Mouse (Mus musculus): ENCODE data around the gene Cox4i2. TPM values are rescaled to one million over a fixed set of nuclear protein-coding genes. Genes with fewer than 3 reads are reported as not detected.
A peak's percentile ranks its signal among the peaks of the same experiment; 100 is the strongest.

The Cox4i2 gene
- polyA plus RNA-seq, 1 experiment from 2014 or later, result 13.1 TPM

DNA sequence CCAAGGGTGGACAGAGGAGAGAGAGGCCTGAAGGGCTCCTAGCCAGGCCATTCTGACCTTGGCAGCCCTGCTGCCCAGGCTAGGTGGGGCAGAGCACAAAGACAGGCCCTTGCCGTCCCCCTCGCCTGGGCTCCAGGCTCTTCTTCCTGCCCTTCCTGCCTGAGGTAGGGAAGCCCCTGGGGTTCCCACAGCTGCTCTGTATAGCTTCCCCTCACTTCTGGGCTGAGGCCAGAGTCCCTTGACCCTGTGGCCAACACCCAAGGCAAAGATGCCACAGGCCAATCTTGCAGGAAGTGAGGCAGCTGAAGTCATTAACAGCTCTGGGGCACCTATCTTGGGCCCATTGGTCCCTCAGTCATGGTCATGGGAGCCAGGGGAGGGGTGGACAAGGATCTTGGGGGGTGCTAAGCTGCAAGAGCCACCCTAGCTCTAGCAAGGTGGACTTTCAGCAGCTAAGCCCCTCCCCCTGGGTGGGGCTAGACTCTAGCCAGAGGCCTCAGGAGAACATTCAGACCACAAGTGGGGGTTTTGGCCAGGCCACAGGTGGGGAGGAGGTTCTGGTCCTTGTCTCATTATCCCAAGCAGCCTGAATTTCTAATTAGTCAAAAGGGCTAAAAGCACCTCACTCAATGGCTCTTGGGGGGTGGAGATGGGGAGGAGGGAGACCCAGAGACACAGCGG is 27.2 kb downstream of the Cox4i2 start:
- Histone ChIP-seq H3K9me3 (ENCODE audit: control insufficient read depth, low read length) (0 out of 2 replicates have a peak, but pooled peaks cover 2% of the 10 kb centered on the region), H3K4me2 (ENCODE audit: low read length) (no peak overlapping the region), H3K9ac (ENCODE audit: low read length) (no peak overlapping the region), H3K4me1 (replicated peaks; ENCODE audit: control insufficient read depth, insufficient read depth, low read length) (peaks cover 9% of the 10 kb centered on the region), H3K36me3 (ENCODE audit: control insufficient read depth, insufficient read depth, low read length) (peaks cover 15% of the 10 kb centered on the region; the same call in 1 of the 2 replicates), H3K27ac (ENCODE audit: low read depth) (no peak overlapping the region), H3K27me3 (replicated peaks; ENCODE audit: control insufficient read depth, insufficient read depth, low read length) (no peaks in the 10 kb centered on the region), H3K4me3 (ENCODE audit: low read depth, low read length) (no peak overlapping the region)
- 74% methylated on average over 3 of the region's 3 CpGs for WGBS
- DNase-seq (ENCODE audit: low spot score), result no peak
- no peak for ATAC-seq (replicated peaks; ENCODE audit: low FRiP score, low TSS enrichment, low read depth)

GRCm38 (mm10) chr2:152782656-152783055 is 28.7 kb downstream of the Cox4i2 start:
- 83% methylated on average over 5 of the region's 5 CpGs for WGBS
- ATAC-seq (replicated peaks; ENCODE audit: low FRiP score, low TSS enrichment, low read depth), result no peak
- no peak overlapping the region for H3K9ac ChIP-seq (ENCODE audit: low read length)

GRCm38 (mm10) chr2:152783241-152783640 is 29.3 kb downstream of the Cox4i2 start:
- Histone ChIP-seq H3K4me3 (ENCODE audit: low read depth, low read length) (no peak overlapping the region), H3K27ac (ENCODE audit: low read depth) (no peak overlapping the region), H3K36me3 (ENCODE audit: control insufficient read depth, insufficient read depth, low read length) (peaks cover 15% of the 10 kb centered on the region; the same call in 1 of the 2 replicates), H3K4me2 (ENCODE audit: low read length) (no peak overlapping the region), H3K4me1 (replicated peaks; ENCODE audit: control insufficient read depth, insufficient read depth, low read length) (peaks cover 9% of the 10 kb centered on the region), H3K9ac (ENCODE audit: low read length) (no peak overlapping the region), H3K9me3 (ENCODE audit: control insufficient read depth, low read length) (0 out of 2 replicates have a peak, but pooled peaks cover 2% of the 10 kb centered on the region), H3K27me3 (replicated peaks; ENCODE audit: control insufficient read depth, insufficient read depth, low read length) (no peaks in the 10 kb centered on the region)
- ATAC-seq (replicated peaks; ENCODE audit: low FRiP score, low TSS enrichment, low read depth) (no peak), DNase-seq (ENCODE audit: low spot score) (no peak)
- 90% methylated on average over 5 of the region's 5 CpGs for WGBS

More at GRCm38 (mm10) chr2:152782656-152783055, 28.7 kb downstream of the Cox4i2 start:
- Histone ChIP-seq H3K27me3 (replicated peaks; ENCODE audit: control insufficient read depth, insufficient read depth, low read length) (no peaks in the 10 kb centered on the region), H3K4me1 (replicated peaks; ENCODE audit: control insufficient read depth, insufficient read depth, low read length) (peaks cover 9% of the 10 kb centered on the region), H3K4me2 (ENCODE audit: low read length) (no peak overlapping the region), H3K36me3 (ENCODE audit: control insufficient read depth, insufficient read depth, low read length) (peaks cover 15% of the 10 kb centered on the region; the same call in 1 of the 2 replicates), H3K4me3 (ENCODE audit: low read depth, low read length) (no peak overlapping the region), H3K27ac (ENCODE audit: low read depth) (no peak overlapping the region), H3K9me3 (ENCODE audit: control insufficient read depth, low read length) (0 out of 2 replicates have a peak, but pooled peaks cover 2% of the 10 kb centered on the region)
- DNase-seq (ENCODE audit: low spot score), result no peak

GRCm38 (mm10) chr2:152784640-152785039 is 30.7 kb downstream of the Cox4i2 start:
- H3K27ac ChIP-seq (ENCODE audit: low read depth), result no peak overlapping the region
- H3K4me2 ChIP-seq (ENCODE audit: low read length), result no peak overlapping the region

GRCm38 (mm10) chr2:152785446-152786350 is 31.7 kb downstream of the Cox4i2 start:
- Histone ChIP-seq H3K9me3 (ENCODE audit: control insufficient read depth, low read length) (0 out of 2 replicates have a peak, but pooled peaks cover 2% of the 10 kb centered on the region), H3K4me2 (ENCODE audit: low read length) (0 out of 2 replicates have a peak overlapping the region, but pooled peaks have one; percentile 5), H3K9ac (ENCODE audit: low read length) (no peak overlapping the region), H3K27me3 (replicated peaks; ENCODE audit: control insufficient read depth, insufficient read depth, low read length) (no peaks in the 10 kb centered on the region), H3K27ac (ENCODE audit: low read depth) (peak overlapping the region; percentile 66), H3K4me3 (ENCODE audit: low read depth, low read length) (no peak overlapping the region), H3K36me3 (ENCODE audit: control insufficient read depth, insufficient read depth, low read length) (peaks cover 7% of the 10 kb centered on the region; the same call in 1 of the 2 replicates), H3K4me1 (replicated peaks; ENCODE audit: control insufficient read depth, insufficient read depth, low read length) (peaks cover 22% of the 10 kb centered on the region)
- DNase-seq (ENCODE audit: low spot score), result peak; percentile 59
- ATAC-seq (replicated peaks; ENCODE audit: low FRiP score, low TSS enrichment, low read depth), result no peak; the same call in 1 of the 2 replicates
- 36% methylated on average over 18 of the region's 18 CpGs for WGBS

More at GRCm38 (mm10) chr2:152784640-152785039, 30.7 kb downstream of the Cox4i2 start:
- DNase-seq (ENCODE audit: low spot score) (no peak), ATAC-seq (replicated peaks; ENCODE audit: low FRiP score, low TSS enrichment, low read depth) (no peak)
- Histone ChIP-seq H3K4me1 (replicated peaks; ENCODE audit: control insufficient read depth, insufficient read depth, low read length) (peaks cover 14% of the 10 kb centered on the region), H3K9me3 (ENCODE audit: control insufficient read depth, low read length) (0 out of 2 replicates have a peak, but pooled peaks cover 2% of the 10 kb centered on the region), H3K27me3 (replicated peaks; ENCODE audit: control insufficient read depth, insufficient read depth, low read length) (no peaks in the 10 kb centered on the region), H3K9ac (ENCODE audit: low read length) (no peak overlapping the region), H3K36me3 (ENCODE audit: control insufficient read depth, insufficient read depth, low read length) (peaks cover 15% of the 10 kb centered on the region; the same call in 1 of the 2 replicates), H3K4me3 (ENCODE audit: low read depth, low read length) (no peak overlapping the region)
- WGBS, result 93% methylated on average over 8 of the region's 8 CpGs

DNA sequence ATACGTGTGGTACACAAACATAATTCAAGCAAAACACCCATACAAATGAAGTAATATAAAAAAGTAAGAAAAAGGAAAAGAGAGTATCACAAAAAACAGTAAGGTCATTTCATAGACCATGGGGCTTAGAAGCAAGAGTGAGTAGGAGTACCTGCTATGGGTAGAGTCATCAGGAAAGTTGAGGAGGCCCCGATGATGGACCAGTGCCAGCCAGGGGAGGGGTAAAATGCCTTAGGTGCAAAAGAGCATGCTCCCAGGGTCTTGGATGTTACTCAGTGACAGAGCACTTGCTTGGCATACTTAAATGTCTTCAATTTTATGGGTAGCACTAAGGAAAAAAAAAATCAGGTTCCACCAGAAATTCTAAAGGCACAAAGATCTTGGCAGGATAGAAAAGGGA is 33.2 kb downstream of the Cox4i2 start:
- Histone ChIP-seq H3K4me1 (replicated peaks; ENCODE audit: control insufficient read depth, insufficient read depth, low read length) (peaks cover 22% of the 10 kb centered on the region), H3K9me3 (ENCODE audit: control insufficient read depth, low read length) (0 out of 2 replicates have a peak, but pooled peaks cover 2% of the 10 kb centered on the region), H3K4me2 (ENCODE audit: low read length) (no peak overlapping the region), H3K4me3 (ENCODE audit: low read depth, low read length) (no peak overlapping the region), H3K36me3 (ENCODE audit: control insufficient read depth, insufficient read depth, low read length) (peaks cover 2% of the 10 kb centered on the region; the same call in 1 of the 2 replicates), H3K27me3 (replicated peaks; ENCODE audit: control insufficient read depth, insufficient read depth, low read length) (no peaks in the 10 kb centered on the region), H3K9ac (ENCODE audit: low read length) (no peak overlapping the region), H3K27ac (ENCODE audit: low read depth) (no peak overlapping the region)
- 92% methylated on average over 2 of the region's 2 CpGs for WGBS
- DNase-seq (ENCODE audit: low spot score) (no peak), ATAC-seq (replicated peaks; ENCODE audit: low FRiP score, low TSS enrichment, low read depth) (no peak)

DNA sequence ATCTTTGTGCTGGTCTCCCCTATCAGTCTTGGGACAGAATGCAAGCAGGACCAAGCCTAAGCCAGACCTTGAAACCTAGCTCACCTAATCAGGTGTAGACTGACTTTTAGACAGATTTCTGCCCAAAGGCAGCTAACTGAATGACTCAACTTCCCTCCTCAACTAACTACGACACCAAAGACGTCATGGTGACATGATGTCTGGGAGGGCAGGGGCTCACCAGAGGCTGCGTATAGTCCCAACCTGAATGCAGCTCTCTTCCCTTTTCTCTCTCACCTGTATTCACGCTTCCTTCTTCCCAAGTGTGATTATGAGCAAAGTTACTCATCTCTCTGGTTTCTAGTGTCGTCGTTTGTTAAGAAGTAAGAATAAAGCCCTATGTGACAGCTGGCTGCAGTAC is 33.6 kb downstream of the Cox4i2 start:
- Histone ChIP-seq H3K4me2 (ENCODE audit: low read length) (no peak overlapping the region), H3K4me3 (ENCODE audit: low read depth, low read length) (no peak overlapping the region), H3K36me3 (ENCODE audit: control insufficient read depth, insufficient read depth, low read length) (no peaks in the 10 kb centered on the region; the same call in 1 of the 2 replicates), H3K9me3 (ENCODE audit: control insufficient read depth, low read length) (0 out of 2 replicates have a peak, but pooled peaks cover 2% of the 10 kb centered on the region), H3K27ac (ENCODE audit: low read depth) (no peak overlapping the region), H3K4me1 (replicated peaks; ENCODE audit: control insufficient read depth, insufficient read depth, low read length) (peaks cover 24% of the 10 kb centered on the region), H3K27me3 (replicated peaks; ENCODE audit: control insufficient read depth, insufficient read depth, low read length) (no peaks in the 10 kb centered on the region), H3K9ac (ENCODE audit: low read length) (no peak overlapping the region)
- 89% methylated on average over 6 of the region's 6 CpGs for WGBS
- DNase-seq (ENCODE audit: low spot score) (no peak), ATAC-seq (replicated peaks; ENCODE audit: low FRiP score, low TSS enrichment, low read depth) (no peak)

GRCm38 (mm10) chr2:152788892-152789421 is 35.0 kb downstream of the Cox4i2 start:
- H3K36me3 ChIP-seq (ENCODE audit: control insufficient read depth, insufficient read depth, low read length), result no peaks in the 10 kb centered on the region
- H3K4me1 ChIP-seq (replicated peaks; ENCODE audit: control insufficient read depth, insufficient read depth, low read length), result peaks cover 24% of the 10 kb centered on the region
- H3K9me3 ChIP-seq (ENCODE audit: control insufficient read depth, low read length), result 0 out of 2 replicates have a peak, but pooled peaks cover under 1% of the 10 kb centered on the region
- H3K4me3 ChIP-seq (ENCODE audit: low read depth, low read length), result no peak overlapping the region
- peak overlapping the region; percentile 41; the same call in 1 of the 2 replicates for H3K27ac ChIP-seq (ENCODE audit: low read depth)
- ATAC-seq (replicated peaks; ENCODE audit: low FRiP score, low TSS enrichment, low read depth) (no peak), DNase-seq (ENCODE audit: low spot score) (no peak)
- H3K27me3 ChIP-seq (replicated peaks; ENCODE audit: control insufficient read depth, insufficient read depth, low read length), result no peaks in the 10 kb centered on the region
- WGBS, result 60% methylated on average over 6 of the region's 6 CpGs
- no peak overlapping the region for H3K9ac ChIP-seq (ENCODE audit: low read length)
- no peak overlapping the region for H3K4me2 ChIP-seq (ENCODE audit: low read length)

Data from intestine, embryonic 14.5 days (tissue).